Mouse (Mus musculus) myocyte (in vitro differentiated cells): Measurements from ENCODE around the gene Zfp638. TPM values are rescaled to one million over a fixed set of nuclear protein-coding genes. Genes with fewer than 3 reads are reported as not detected.

ENCODE experiments used
- H3K27me3 ChIP-seq: one replicate; pipeline ENCODE4 v1.6.1; 2011; ENCODE audit not compliant: control insufficient read depth, insufficient read depth, insufficient read length
- H3K36me3 ChIP-seq: one replicate; pipeline ENCODE4 v1.6.1; 2011; ENCODE audit not compliant: control insufficient read depth, insufficient read depth
- H3K4me2 ChIP-seq: one replicate; pipeline ENCODE4 v1.6.1; 2011; ENCODE audit warnings: low read depth, control low read depth
- H3K4me3 ChIP-seq: one replicate; pipeline ENCODE4 v1.5.1; 2011; ENCODE audit warnings: mild to moderate bottlenecking, control low read depth, moderate library complexity
- H3K79me2 ChIP-seq: one replicate; pipeline ENCODE4 v1.6.1; 2011; ENCODE audit not compliant: control insufficient read depth, insufficient read depth
- H3ac ChIP-seq: one replicate; pipeline ENCODE4 v1.6.1; 2011; ENCODE audit not compliant: control insufficient read depth, insufficient read length
- CEBPB ChIP-seq: IDR thresholded peaks from 2 replicates; pipeline ENCODE4 v1.6.1; 2011; ENCODE audit warnings: mild to moderate bottlenecking, moderate library complexity; ENCODE audit not compliant: poor library complexity, insufficient read depth, severe bottlenecking
- E2F4 ChIP-seq: IDR thresholded peaks from one replicate; pipeline ENCODE4 v1.6.1; 2011; ENCODE audit warnings: mild to moderate bottlenecking, control low read depth, moderate library complexity; ENCODE audit not compliant: insufficient read depth
- MAX ChIP-seq: IDR thresholded peaks from one replicate; pipeline ENCODE4 v1.6.1; 2011; ENCODE audit warnings: low read depth, mild to moderate bottlenecking, control low read depth
- MYOD1 ChIP-seq, 3 experiments: IDR thresholded peaks; one replicate each; pipeline ENCODE4 v1.6.1; 2011; ENCODE audit warnings: control low read depth in 2 of 3, low read depth in 2 of 3, mild to moderate bottlenecking in 2 of 3, moderate library complexity in 1 of 3; ENCODE audit not compliant: insufficient read length in 2 of 3, control insufficient read depth in 1 of 3
- MYOG ChIP-seq, 3 experiments: IDR thresholded peaks; one replicate each; pipeline ENCODE4 v1.6.1; 2011; ENCODE audit warnings: control low read depth in 2 of 3, low read depth in 2 of 3, mild to moderate bottlenecking in 2 of 3; ENCODE audit not compliant: insufficient read length in 2 of 3, control insufficient read depth in 1 of 3, insufficient read depth in 1 of 3
- POLR2A ChIP-seq: IDR thresholded peaks from one replicate; pipeline ENCODE4 v1.6.1; 2011; ENCODE audit warnings: low read depth, mild to moderate bottlenecking, control low read depth, moderate library complexity; ENCODE audit not compliant: insufficient read length
- POLR2AphosphoS2 ChIP-seq: IDR thresholded peaks from one replicate; pipeline ENCODE4 v1.6.1; 2011; ENCODE audit warnings: low read depth, control low read depth; ENCODE audit not compliant: insufficient read length
- REST ChIP-seq: IDR thresholded peaks from one replicate; pipeline ENCODE4 v1.6.1; 2011; ENCODE audit warnings: mild to moderate bottlenecking, control low read depth, moderate library complexity; ENCODE audit not compliant: insufficient read depth, insufficient read length
- SRF ChIP-seq: IDR thresholded peaks from one replicate; pipeline ENCODE4 v1.6.1; 2011; ENCODE audit warnings: low read depth; ENCODE audit not compliant: control insufficient read depth, insufficient read length
- TCF12 ChIP-seq: IDR thresholded peaks from one replicate; pipeline ENCODE4 v1.6.1; 2011; ENCODE audit warnings: mild to moderate bottlenecking, control low read depth; ENCODE audit not compliant: poor library complexity, insufficient read depth, severe bottlenecking
- TCF3 ChIP-seq: IDR thresholded peaks from one replicate; pipeline ENCODE4 v1.6.1; 2011; ENCODE audit warnings: low read depth, control low read depth; ENCODE audit not compliant: insufficient read length
- USF1 ChIP-seq: IDR thresholded peaks from one replicate; pipeline ENCODE4 v1.6.1; 2011; ENCODE audit warnings: low read depth, mild to moderate bottlenecking, control low read depth, moderate library complexity
- polyA plus RNA-seq: library from polyadenylated mRNA; unstranded; fragments of >200 nt; fragmentation: generic; extraction: Trizol; gene quantifications from one replicate; pipeline ENCODE4 v1.2.1, GENCODE M21; 2012; ENCODE audit warnings: missing spikeins

Zfp638 gene
- polyA plus RNA-seq, 1 experiment, result 6.0 TPM

DNA sequence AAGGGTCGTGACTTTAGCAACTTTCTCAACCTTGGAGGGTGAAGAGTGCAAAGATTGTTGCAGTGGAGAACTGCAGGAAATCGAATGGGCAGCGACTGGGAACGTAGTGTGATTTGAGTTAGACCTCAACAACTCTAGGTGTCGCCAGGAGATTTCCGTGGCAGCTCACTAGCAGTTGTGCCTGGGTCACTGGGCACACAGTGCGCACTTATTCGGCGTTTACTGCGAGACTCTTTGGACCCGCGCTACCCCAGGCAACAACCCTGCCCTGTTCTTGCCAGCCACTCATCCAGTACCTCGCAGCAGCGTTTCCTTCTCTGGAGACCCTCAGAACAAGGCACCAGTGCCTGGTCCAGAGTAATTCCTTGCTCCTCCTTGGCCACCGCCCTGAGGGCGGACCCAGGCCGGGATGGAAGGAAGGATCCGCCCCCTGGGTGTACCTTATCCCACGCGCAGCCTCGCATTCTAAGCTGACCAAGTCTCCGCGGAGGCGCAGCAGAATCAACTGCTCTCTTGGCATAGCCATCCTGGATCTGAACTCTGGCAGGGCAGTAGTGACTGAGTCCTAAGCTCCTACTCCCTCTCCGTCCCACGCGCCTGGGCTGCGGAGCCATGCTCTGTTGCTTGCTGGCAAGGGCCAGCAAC is 152.1 kb downstream of the Zfp638 start:
- H3K36me3 ChIP-seq, result no peaks in the 10 kb centered on the region
- peak overlapping the region; percentile 70 for H3K4me2 ChIP-seq
- H3K27me3 ChIP-seq, result no peaks in the 10 kb centered on the region
- H3ac ChIP-seq, result peak overlapping the region; percentile 50
- peak overlapping the region; percentile 35 for H3K4me3 ChIP-seq
- no peak for TF ChIP-seq REST
- TF ChIP-seq POLR2A, result peak; percentile 69
- peak; percentile 65 for TF ChIP-seq POLR2AphosphoS2
- peaks cover 5% of the 10 kb centered on the region for H3K79me2 ChIP-seq

DNA sequence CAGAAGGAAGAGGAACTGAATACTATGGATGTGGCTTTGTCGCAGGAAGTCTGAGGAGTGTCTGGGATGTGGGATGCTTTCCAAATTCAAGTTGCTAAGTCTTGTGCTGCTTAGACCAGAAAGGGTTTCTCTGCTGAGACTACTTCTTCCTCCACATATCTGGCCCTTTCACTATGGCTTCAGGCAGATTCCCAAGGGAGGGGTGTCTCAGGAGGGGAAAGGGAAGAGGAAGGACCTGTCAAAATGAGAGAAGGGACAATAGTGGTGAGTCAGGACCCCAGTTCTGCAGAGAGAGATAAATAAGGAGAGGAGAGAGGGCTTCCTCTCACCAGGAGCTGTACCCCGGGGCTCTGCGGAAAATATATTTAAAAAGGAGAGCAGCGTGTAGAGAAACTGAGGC is 153.1 kb downstream of the Zfp638 start:
- peak overlapping the region; percentile 50 for H3ac ChIP-seq
- no peaks in the 10 kb centered on the region for H3K36me3 ChIP-seq
- H3K27me3 ChIP-seq, result no peaks in the 10 kb centered on the region
- peaks cover 5% of the 10 kb centered on the region for H3K79me2 ChIP-seq
- peak overlapping the region; percentile 70 for H3K4me2 ChIP-seq
- TF ChIP-seq SRF (no peak), MYOG (IDR thresholded peaks at IDR 0.05; ENCODE audit: control insufficient read depth in 1 of 3, insufficient read depth in 1 of 3, insufficient read length in 2 of 3, low read depth in 2 of 3) (no peak), TCF12 (no peak), POLR2A (no peak), REST (no peak), CEBPB (no peak), E2F4 (no peak), POLR2AphosphoS2 (no peak), MYOD1 (IDR thresholded peaks at IDR 0.05; ENCODE audit: control insufficient read depth in 1 of 3, insufficient read length in 2 of 3, low read depth in 2 of 3) (no peak), USF1 (no peak), MAX (no peak), TCF3 (no peak)
- H3K4me3 ChIP-seq, result peak overlapping the region; percentile 35

DNA sequence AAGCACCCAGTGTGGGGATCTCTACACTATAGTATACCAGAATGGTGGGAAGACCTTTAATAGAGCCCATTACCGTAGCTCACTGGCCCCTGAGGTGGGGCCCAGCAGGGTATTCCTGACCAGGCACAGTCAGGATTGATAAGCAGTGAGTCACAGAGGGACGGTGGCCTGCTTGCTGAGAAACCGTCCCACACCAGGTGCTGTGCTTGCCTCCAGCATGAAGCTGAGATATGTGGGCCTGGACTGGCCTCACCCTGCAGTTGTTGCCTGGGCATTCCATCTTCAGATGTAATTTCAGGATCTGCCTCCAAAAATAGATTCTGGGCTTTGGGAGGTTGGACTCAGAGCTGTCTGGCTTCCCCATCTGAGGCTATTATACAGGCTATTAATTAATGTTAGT is 155.1 kb downstream of the Zfp638 start:
- H3K36me3 ChIP-seq, result no peaks in the 10 kb centered on the region
- peaks cover 5% of the 10 kb centered on the region for H3K79me2 ChIP-seq
- peak overlapping the region; percentile 70 for H3K4me2 ChIP-seq
- H3K27me3 ChIP-seq, result no peaks in the 10 kb centered on the region
- peak overlapping the region; percentile 35 for H3K4me3 ChIP-seq
- peak; percentile 76 for TF ChIP-seq TCF3
- peak; percentile 73 for TF ChIP-seq TCF12
- peak; percentile 60 for TF ChIP-seq POLR2A
- TF ChIP-seq CEBPB, result no peak
- TF ChIP-seq USF1, result no peak
- TF ChIP-seq E2F4, result no peak
- TF ChIP-seq POLR2AphosphoS2, result peak; percentile 64
- peak; percentile 76 to 99 (median 95) for TF ChIP-seq MYOD1 (IDR thresholded peaks at IDR 0.05; ENCODE audit: control insufficient read depth in 1 of 3, insufficient read length in 2 of 3, low read depth in 2 of 3)
- peak; percentile 94 to 99 (median 95) for TF ChIP-seq MYOG (IDR thresholded peaks at IDR 0.05; ENCODE audit: control insufficient read depth in 1 of 3, insufficient read depth in 1 of 3, insufficient read length in 2 of 3, low read depth in 2 of 3)
- no peak for TF ChIP-seq SRF
- TF ChIP-seq REST, result no peak
- no peak for TF ChIP-seq MAX
- H3ac ChIP-seq, result no peak overlapping the region

DNA sequence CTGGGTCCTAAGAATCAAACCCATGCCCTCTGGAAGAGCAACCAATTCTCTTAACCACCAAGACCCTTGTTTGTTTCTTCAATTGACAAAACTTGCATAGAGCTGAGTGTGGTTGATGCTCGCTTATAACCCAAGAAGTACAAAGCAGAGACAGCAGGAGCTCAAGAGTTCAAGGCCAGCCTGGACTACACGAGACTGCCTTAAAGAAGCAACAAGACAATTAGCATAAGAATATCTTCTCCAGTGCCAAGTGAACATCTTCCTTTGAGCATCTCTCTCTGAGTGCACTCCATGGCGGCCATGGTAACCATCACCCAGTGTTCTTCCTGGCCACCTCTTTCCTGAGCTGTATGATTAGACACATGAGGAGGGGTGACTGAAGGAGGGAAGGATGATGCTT is 158.7 kb downstream of the Zfp638 start:
- Histone ChIP-seq H3K4me3 (no peak overlapping the region), H3K27me3 (no peaks in the 10 kb centered on the region), H3ac (no peak overlapping the region), H3K36me3 (no peaks in the 10 kb centered on the region), H3K4me2 (no peak overlapping the region), H3K79me2 (peaks cover 5% of the 10 kb centered on the region)
- no peak for TF ChIP-seq MYOG (IDR thresholded peaks at IDR 0.05; ENCODE audit: control insufficient read depth in 1 of 3, insufficient read depth in 1 of 3, insufficient read length in 2 of 3, low read depth in 2 of 3)
- TF ChIP-seq POLR2A, result no peak
- TF ChIP-seq TCF12, result no peak
- no peak for TF ChIP-seq CEBPB
- no peak for TF ChIP-seq TCF3
- TF ChIP-seq MYOD1 (IDR thresholded peaks at IDR 0.05; ENCODE audit: control insufficient read depth in 1 of 3, insufficient read length in 2 of 3, low read depth in 2 of 3), result no peak
- TF ChIP-seq REST, result no peak
- no peak for TF ChIP-seq USF1
- no peak for TF ChIP-seq SRF
- TF ChIP-seq POLR2AphosphoS2, result no peak

- no peaks in the 10 kb centered on the region for H3K27me3 ChIP-seq
- no peak for TF ChIP-seq USF1
- no peak for TF ChIP-seq TCF12
- no peak for TF ChIP-seq MAX
- TF ChIP-seq CEBPB, result no peak
- TF ChIP-seq MYOG (IDR thresholded peaks at IDR 0.05; ENCODE audit: control insufficient read depth in 1 of 3, insufficient read depth in 1 of 3, insufficient read length in 2 of 3, low read depth in 2 of 3), result no peak
- no peak for TF ChIP-seq REST
- TF ChIP-seq MYOD1 (IDR thresholded peaks at IDR 0.05; ENCODE audit: control insufficient read depth in 1 of 3, insufficient read length in 2 of 3, low read depth in 2 of 3), result no peak
- TF ChIP-seq POLR2A, result no peak
- TF ChIP-seq POLR2AphosphoS2, result no peak
- no peak for TF ChIP-seq E2F4
- no peak for TF ChIP-seq SRF
- TF ChIP-seq TCF3, result no peak
- no peak overlapping the region for H3ac ChIP-seq
- no peak overlapping the region for H3K4me2 ChIP-seq
- no peaks in the 10 kb centered on the region for H3K36me3 ChIP-seq
- H3K79me2 ChIP-seq, result no peaks in the 10 kb centered on the region
- H3K4me3 ChIP-seq, result no peak overlapping the region
Measured at GRCm38 (mm10) chr6:84028791-84029190, 161.9 kb downstream of the Zfp638 start.
